Mouse (Mus musculus) kidney, adult 2 months (tissue): ENCODE data around the gene Gm29735.
"Not testable (repeated sequence)": the region's sequence is repeated elsewhere in the genome, so short reads cannot be mapped to it uniquely, and the experiment has no call there.

Experiments used
- CTCF ChIP-seq: fragments of 200-500 bp; conservative IDR thresholded peaks from 2 replicates; pipeline ENCODE4 v1.5.1; 2011; ENCODE audit warnings: low read depth, mild to moderate bottlenecking, control low read depth, low read length, moderate library complexity, mixed read lengths; ENCODE audit not compliant: insufficient read depth, insufficient read length
- POLR2A ChIP-seq: fragments of 200-500 bp; IDR thresholded peaks from one replicate; pipeline ENCODE4 v1.6.1; 2011; ENCODE audit warnings: low read depth, low read length, control low read depth

DNA sequence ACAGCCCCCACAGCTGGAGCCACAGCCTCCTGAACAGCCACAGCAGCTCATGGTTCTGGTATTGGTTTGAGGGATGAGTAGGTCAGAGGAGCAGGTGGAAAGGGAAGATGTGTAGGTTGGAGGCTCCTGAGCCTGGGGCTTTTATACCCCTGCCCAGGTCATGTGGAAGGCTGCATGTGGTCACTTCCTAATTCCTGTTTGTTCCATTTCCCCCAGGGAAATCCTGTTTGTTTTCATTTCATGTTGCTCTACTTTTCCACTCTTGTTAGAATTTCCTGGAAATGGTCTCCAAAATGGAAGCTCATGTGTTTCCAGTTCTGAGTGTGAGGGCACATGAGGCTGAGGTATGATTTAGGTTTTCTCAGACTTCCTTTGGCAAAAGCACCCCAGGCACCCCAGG, 8.7 kb upstream of the Gm29735 start, which contains the start of gene Gm4553:
- not testable (repeated sequence) for TF ChIP-seq CTCF, POLR2A
